Mouse (Mus musculus): ENCODE results near the gene Mettl24. TPM values are rescaled to one million over a fixed set of nuclear protein-coding genes. Genes with fewer than 3 reads are reported as not detected.

Mettl24 gene
- polyA plus RNA-seq, 1 experiment from 2014 or later = 3.9 TPM

DNA sequence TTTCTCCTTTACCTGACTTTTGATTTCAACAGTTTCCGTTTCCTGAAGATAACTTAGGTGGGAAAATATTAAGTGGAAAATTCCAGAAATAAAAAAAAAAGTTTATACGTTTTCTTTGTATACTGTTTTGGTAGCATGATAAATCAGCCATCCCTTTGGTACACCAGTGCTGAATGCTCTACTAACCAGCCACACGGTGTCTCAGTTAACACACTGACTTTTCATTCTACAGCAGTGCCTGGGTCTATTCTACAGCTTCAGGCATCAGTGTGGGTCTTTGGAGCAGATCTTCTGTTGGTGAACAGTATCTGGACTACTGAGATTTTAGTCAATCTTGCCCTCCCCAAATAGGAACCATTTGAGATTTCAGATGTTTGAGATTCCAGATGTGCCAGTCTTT, 4.6 kb upstream of the Mettl24 start:
- H3K27me3 ChIP-seq (ENCODE audit: insufficient read depth, low read length) = no peaks in the 10 kb centered on the region
- DNase-seq (ENCODE audit: low spot score) (no peak), ATAC-seq (replicated peaks; ENCODE audit: low FRiP score, low read depth) (no peak)
- TF ChIP-seq CTCF (IDR thresholded peaks at IDR 0.05; ENCODE audit: low read depth) = peak; percentile 22; the same call in 1 of the 2 replicates
- H3K9me3 ChIP-seq (replicated peaks; ENCODE audit: low read length) = no peaks in the 10 kb centered on the region
- WGBS = 72% methylated on average over 3 of the region's 3 CpGs
- no peak overlapping the region for H3K4me3 ChIP-seq (replicated peaks; ENCODE audit: low read depth, low read length)
- 0 out of 2 replicates have a peak, but pooled peaks cover 6% of the 10 kb centered on the region for H3K4me1 ChIP-seq (replicated peaks; ENCODE audit: insufficient read depth, low read length)
- no peak overlapping the region for H3K9ac ChIP-seq (ENCODE audit: low read depth, low read length)
- H3K27ac ChIP-seq = no peak overlapping the region
- H3K4me2 ChIP-seq (ENCODE audit: low read length) = no peak overlapping the region
- no peaks in the 10 kb centered on the region for H3K36me3 ChIP-seq (ENCODE audit: insufficient read depth, low read length)

DNA sequence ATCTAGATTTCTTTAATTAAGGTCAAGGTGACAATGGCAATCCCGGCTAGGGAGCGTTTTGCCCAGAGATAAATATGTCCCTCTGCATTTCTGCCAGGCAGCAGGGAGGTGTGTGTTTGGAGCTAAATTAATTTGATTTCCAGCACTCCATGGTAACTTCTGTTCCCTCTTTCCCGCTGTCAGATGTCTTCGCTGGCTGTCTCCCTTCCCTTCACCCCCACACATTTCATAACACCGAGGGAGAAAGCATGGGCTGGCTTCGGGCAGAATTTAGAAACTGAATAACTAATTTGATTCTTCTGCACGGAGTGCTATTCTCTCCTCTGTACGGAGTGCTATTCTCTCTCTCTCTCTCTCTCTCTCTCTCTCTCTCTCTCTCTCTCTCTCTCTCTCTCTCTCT, 612 bp upstream of the Mettl24 start:
- Histone ChIP-seq H3K4me3 (replicated peaks; ENCODE audit: low read depth, low read length) (peak overlapping the region; percentile 54; the same call in 1 of the 2 replicates), H3K9me3 (replicated peaks; ENCODE audit: low read length) (no peaks in the 10 kb centered on the region), H3K27ac (no peak overlapping the region), H3K4me1 (replicated peaks; ENCODE audit: insufficient read depth, low read length) (no peaks in the 10 kb centered on the region), H3K36me3 (ENCODE audit: insufficient read depth, low read length) (no peaks in the 10 kb centered on the region), H3K4me2 (ENCODE audit: low read length) (peak overlapping the region; percentile 86), H3K27me3 (ENCODE audit: insufficient read depth, low read length) (no peaks in the 10 kb centered on the region), H3K9ac (ENCODE audit: low read depth, low read length) (no peak overlapping the region)
- DNase-seq (ENCODE audit: low spot score) (no peak), ATAC-seq (replicated peaks; ENCODE audit: low FRiP score, low read depth) (no peak)
- 24% methylated on average over 8 of the region's 8 CpGs for WGBS
- TF ChIP-seq CTCF (IDR thresholded peaks at IDR 0.05; ENCODE audit: low read depth) = no peak

DNA sequence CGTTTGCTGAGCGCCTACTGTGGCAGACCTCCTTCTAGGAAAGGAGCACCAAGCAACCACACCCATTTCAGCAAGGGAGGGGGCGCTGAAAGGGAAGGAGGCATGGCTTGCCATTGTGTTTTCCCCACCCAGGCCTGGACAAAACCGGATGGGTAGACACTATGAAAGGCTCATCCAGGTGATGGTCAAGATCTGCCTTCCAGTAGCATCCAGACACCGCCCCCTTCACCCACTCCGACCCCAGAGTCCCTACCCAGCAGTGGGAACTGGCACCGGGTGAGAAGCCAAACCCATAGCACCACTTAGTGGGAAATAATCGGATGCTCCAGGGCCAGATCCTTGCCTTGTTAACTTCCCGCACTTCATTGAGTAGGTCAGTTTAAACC, 779 bp downstream of the Mettl24 start:
- TF ChIP-seq CTCF (IDR thresholded peaks at IDR 0.05; ENCODE audit: low read depth) = no peak
- H3K27ac ChIP-seq = no peak overlapping the region
- H3K27me3 ChIP-seq (ENCODE audit: insufficient read depth, low read length) = no peaks in the 10 kb centered on the region
- peak overlapping the region; percentile 86 for H3K4me2 ChIP-seq (ENCODE audit: low read length)
- no peaks in the 10 kb centered on the region for H3K9me3 ChIP-seq (replicated peaks; ENCODE audit: low read length)
- ATAC-seq (replicated peaks; ENCODE audit: low FRiP score, low read depth) (peak; percentile 15; the same call in 1 of the 2 replicates), DNase-seq (ENCODE audit: low spot score) (no peak)
- no peak overlapping the region for H3K9ac ChIP-seq (ENCODE audit: low read depth, low read length)
- no peak overlapping the region; the same call in 1 of the 2 replicates for H3K4me3 ChIP-seq (replicated peaks; ENCODE audit: low read depth, low read length)
- no peaks in the 10 kb centered on the region for H3K36me3 ChIP-seq (ENCODE audit: insufficient read depth, low read length)
- no peaks in the 10 kb centered on the region for H3K4me1 ChIP-seq (replicated peaks; ENCODE audit: insufficient read depth, low read length)
- WGBS = 59% methylated on average over 9 of the region's 9 CpGs

DNA sequence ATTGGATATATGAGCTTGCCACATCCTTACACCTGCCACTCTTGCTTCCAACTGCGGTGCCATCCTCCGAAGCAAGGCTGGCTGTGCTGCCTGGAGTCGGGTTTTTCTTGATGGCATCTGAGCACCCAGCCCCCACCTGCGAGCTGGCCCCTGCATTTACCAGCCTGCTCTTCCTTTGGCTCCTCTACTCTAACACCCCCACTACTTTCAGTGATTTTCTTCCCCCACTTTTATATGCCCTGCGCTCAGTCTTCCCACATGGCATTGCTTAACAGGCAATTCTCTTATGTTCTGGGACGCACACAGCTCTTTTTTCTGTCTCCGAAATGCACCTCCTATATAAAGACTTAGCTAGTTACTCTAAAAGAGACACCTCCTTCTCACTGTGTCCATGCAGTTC, 1.2 kb downstream of the Mettl24 start:
- H3K4me2 ChIP-seq (ENCODE audit: low read length) = no peak overlapping the region
- H3K4me3 ChIP-seq (replicated peaks; ENCODE audit: low read depth, low read length) = no peak overlapping the region
- H3K4me1 ChIP-seq (replicated peaks; ENCODE audit: insufficient read depth, low read length) = no peaks in the 10 kb centered on the region
- H3K27ac ChIP-seq = no peak overlapping the region
- ATAC-seq (replicated peaks; ENCODE audit: low FRiP score, low read depth) = no peak
- no peak for DNase-seq (ENCODE audit: low spot score)
- no peaks in the 10 kb centered on the region for H3K9me3 ChIP-seq (replicated peaks; ENCODE audit: low read length)
- no peak for TF ChIP-seq CTCF (IDR thresholded peaks at IDR 0.05; ENCODE audit: low read depth)
- no peaks in the 10 kb centered on the region for H3K27me3 ChIP-seq (ENCODE audit: insufficient read depth, low read length)
- no peaks in the 10 kb centered on the region for H3K36me3 ChIP-seq (ENCODE audit: insufficient read depth, low read length)
- no peak overlapping the region for H3K9ac ChIP-seq (ENCODE audit: low read depth, low read length)
- 94% methylated on average over 7 of the region's 7 CpGs for WGBS

DNA sequence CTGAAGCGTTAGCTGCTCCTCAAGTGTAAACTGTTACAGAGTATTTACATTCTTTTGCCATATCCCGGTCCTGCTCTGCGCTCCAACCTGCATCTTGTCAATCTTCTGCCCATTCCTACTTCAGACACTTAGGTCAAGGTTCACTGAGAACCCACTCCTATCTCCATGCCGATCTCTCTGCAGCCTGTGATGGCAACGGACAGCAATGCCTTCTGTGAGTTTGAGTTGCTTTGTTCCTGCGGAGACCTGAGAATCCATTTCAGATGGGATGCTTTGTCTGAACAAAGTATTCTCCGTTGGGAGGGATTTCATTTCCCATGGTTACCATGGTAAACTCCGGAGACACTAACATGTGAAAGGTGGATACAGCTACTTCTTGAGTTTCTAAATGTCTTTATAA, 2.6 kb downstream of the Mettl24 start:
- no peak overlapping the region for H3K4me3 ChIP-seq (replicated peaks; ENCODE audit: low read depth, low read length)
- DNase-seq (ENCODE audit: low spot score) (no peak), ATAC-seq (replicated peaks; ENCODE audit: low FRiP score, low read depth) (no peak)
- H3K9me3 ChIP-seq (replicated peaks; ENCODE audit: low read length) = no peaks in the 10 kb centered on the region
- no peak for TF ChIP-seq CTCF (IDR thresholded peaks at IDR 0.05; ENCODE audit: low read depth)
- no peak overlapping the region for H3K4me2 ChIP-seq (ENCODE audit: low read length)
- WGBS = 57% methylated on average over 8 of the region's 8 CpGs
- H3K36me3 ChIP-seq (ENCODE audit: insufficient read depth, low read length) = no peaks in the 10 kb centered on the region
- H3K4me1 ChIP-seq (replicated peaks; ENCODE audit: insufficient read depth, low read length) = no peaks in the 10 kb centered on the region
- H3K9ac ChIP-seq (ENCODE audit: low read depth, low read length) = no peak overlapping the region
- no peaks in the 10 kb centered on the region for H3K27me3 ChIP-seq (ENCODE audit: insufficient read depth, low read length)
- no peak overlapping the region for H3K27ac ChIP-seq

DNA sequence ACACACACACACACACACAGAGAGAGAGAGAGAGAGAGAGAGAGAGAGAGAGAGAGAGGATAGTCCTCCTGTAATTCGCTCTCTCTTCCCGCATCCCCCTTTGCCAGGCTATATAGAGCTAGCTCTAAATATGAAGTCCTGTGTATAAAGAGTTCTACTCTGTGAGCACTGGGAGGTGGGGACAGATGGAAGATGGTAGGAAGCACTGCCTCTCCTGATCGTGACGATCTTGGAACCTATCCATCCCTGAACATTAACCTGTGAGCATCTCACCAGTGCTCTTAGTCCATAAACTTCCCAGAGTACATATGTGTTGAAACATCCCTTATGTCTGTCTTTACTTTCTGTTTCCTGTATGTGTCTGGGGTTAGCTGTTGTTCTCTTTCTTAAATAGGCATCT, 3.9 kb downstream of the Mettl24 start:
- no peak for TF ChIP-seq CTCF (IDR thresholded peaks at IDR 0.05; ENCODE audit: low read depth)
- DNase-seq (ENCODE audit: low spot score) = no peak
- WGBS = 73% methylated on average over 4 of the region's 4 CpGs
- Histone ChIP-seq H3K4me1 (replicated peaks; ENCODE audit: insufficient read depth, low read length) (no peaks in the 10 kb centered on the region), H3K27ac (no peak overlapping the region), H3K9ac (ENCODE audit: low read depth, low read length) (no peak overlapping the region), H3K4me3 (replicated peaks; ENCODE audit: low read depth, low read length) (no peak overlapping the region), H3K4me2 (ENCODE audit: low read length) (no peak overlapping the region), H3K27me3 (ENCODE audit: insufficient read depth, low read length) (no peaks in the 10 kb centered on the region), H3K9me3 (replicated peaks; ENCODE audit: low read length) (no peaks in the 10 kb centered on the region), H3K36me3 (ENCODE audit: insufficient read depth, low read length) (no peaks in the 10 kb centered on the region)
- no peak for ATAC-seq (replicated peaks; ENCODE audit: low FRiP score, low read depth)

DNA sequence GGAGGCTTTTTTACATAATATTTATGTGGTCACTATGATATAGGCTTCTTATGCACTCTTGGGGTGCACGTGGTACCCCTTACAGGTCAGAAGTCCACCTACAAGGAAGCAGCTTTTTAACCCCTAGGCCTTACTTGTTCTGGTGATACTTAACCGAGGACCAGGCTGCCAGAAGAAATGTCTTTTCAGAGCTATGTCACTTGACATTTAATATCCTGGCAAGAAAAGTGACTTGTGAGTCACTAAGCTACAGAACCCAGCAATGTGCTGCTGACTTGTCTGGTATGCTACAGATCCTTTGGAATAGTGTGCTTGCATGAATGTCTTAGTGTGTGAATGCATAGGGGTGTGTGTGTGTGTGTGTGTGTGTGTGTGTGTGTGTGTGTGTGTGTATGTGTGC, 4.3 kb downstream of the Mettl24 start:
- 72% methylated on average over 2 of the region's 2 CpGs for WGBS
- ATAC-seq (replicated peaks; ENCODE audit: low FRiP score, low read depth) = no peak
- Histone ChIP-seq H3K4me2 (ENCODE audit: low read length) (no peak overlapping the region), H3K9ac (ENCODE audit: low read depth, low read length) (no peak overlapping the region), H3K27ac (no peak overlapping the region), H3K9me3 (replicated peaks; ENCODE audit: low read length) (no peaks in the 10 kb centered on the region), H3K4me3 (replicated peaks; ENCODE audit: low read depth, low read length) (no peak overlapping the region), H3K4me1 (replicated peaks; ENCODE audit: insufficient read depth, low read length) (no peaks in the 10 kb centered on the region), H3K27me3 (ENCODE audit: insufficient read depth, low read length) (no peaks in the 10 kb centered on the region), H3K36me3 (ENCODE audit: insufficient read depth, low read length) (no peaks in the 10 kb centered on the region)
- no peak for DNase-seq (ENCODE audit: low spot score)
- TF ChIP-seq CTCF (IDR thresholded peaks at IDR 0.05; ENCODE audit: low read depth) = no peak
